Mouse (Mus musculus) bone marrow, adult 2 months (tissue): Measurements from ENCODE around the gene Txndc12.

ENCODE experiments used
- CTCF ChIP-seq: fragments of 200-500 bp; IDR thresholded peaks from 2 replicates; pipeline ENCODE4 v1.5.1; 2011; ENCODE audit warnings: low read length, control low read depth; ENCODE audit not compliant: control insufficient read depth, insufficient read depth
- POLR2A ChIP-seq: fragments of 200-500 bp; IDR thresholded peaks from 2 replicates; pipeline ENCODE4 v1.6.1; 2011; ENCODE audit warnings: low read depth, mild to moderate bottlenecking, control low read depth, low read length, borderline replicate concordance; ENCODE audit not compliant: control insufficient read depth

- TF ChIP-seq POLR2A (no peak), CTCF (no peak)
These were observed 7.8 kb upstream of the Txndc12 start for GRCm38 (mm10) chr4:108826643-108827042.
